Mouse (Mus musculus): ENCODE data around the gene Kcnip1. TPM values are rescaled to one million over a fixed set of nuclear protein-coding genes. Genes with fewer than 3 reads are reported as not detected.

Gene Kcnip1
- polyA plus RNA-seq, 1 experiment from 2014 or later, result 0.16 TPM

DNA sequence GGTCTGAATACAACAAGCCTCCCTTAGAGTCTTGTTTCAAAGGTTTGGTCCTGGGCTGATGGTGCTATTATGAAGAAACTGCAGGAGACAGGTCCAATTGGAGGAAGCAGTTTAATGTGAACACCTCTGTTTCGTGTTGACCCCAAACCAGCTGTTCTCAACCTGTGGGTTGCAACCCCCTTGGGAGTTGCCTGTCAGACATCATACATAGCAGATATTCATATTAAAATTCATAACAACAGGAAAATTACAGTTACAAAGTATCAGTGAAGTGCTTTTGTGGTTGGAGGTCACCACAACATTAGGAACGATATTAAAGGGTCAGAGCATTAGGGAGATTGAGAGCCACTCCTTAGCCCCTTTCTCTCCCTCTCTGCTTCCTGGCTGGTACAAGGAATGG is 91.2 kb downstream of the Kcnip1 start:
- H3K9ac ChIP-seq, result no peak overlapping the region
- no peak for ATAC-seq (ENCODE audit: insufficient read depth)
- no peaks in the 10 kb centered on the region for H3K4me1 ChIP-seq (replicated peaks)
- H3K27me3 ChIP-seq, result no peaks in the 10 kb centered on the region
- H3K9me3 ChIP-seq (replicated peaks), result no peaks in the 10 kb centered on the region
- H3K36me3 ChIP-seq (replicated peaks), result no peaks in the 10 kb centered on the region
- no peak overlapping the region for H3K27ac ChIP-seq (replicated peaks)
- H3K4me3 ChIP-seq (replicated peaks), result no peak overlapping the region
- 48% methylated on average over 2 of the region's 2 CpGs for WGBS (ENCODE audit: insufficient replicate concordance)
- no peak overlapping the region for H3K4me2 ChIP-seq

DNA sequence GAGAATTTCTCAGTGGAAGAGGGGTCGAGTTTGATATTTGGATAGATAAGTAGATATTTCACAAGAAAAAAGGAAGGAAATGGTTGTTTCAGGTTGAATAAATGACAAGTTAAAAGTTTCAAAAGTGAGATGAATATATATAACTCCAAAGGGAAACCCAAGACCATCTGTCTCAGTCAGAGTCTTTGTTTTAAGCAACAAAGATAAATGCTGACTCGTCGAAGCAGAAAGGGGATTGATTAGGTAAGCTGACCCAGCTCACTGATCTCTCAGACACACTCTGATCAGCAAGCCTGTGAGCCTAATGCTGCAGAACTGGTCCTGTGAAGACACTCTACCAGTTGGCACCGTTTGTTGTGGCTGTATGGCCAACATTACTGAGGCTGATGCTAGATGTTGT is 101.9 kb downstream of the Kcnip1 start:
- ATAC-seq (ENCODE audit: insufficient read depth), result no peak

GRCm38 (mm10) chr11:33890382-33890781 is 102.6 kb downstream of the Kcnip1 start:
- WGBS (ENCODE audit: insufficient replicate concordance), result 59% methylated on average over 2 of the region's 2 CpGs
- no peak for ATAC-seq (ENCODE audit: insufficient read depth)
- Histone ChIP-seq H3K9me3 (replicated peaks) (no peaks in the 10 kb centered on the region), H3K4me3 (replicated peaks) (no peak overlapping the region), H3K4me1 (replicated peaks) (no peaks in the 10 kb centered on the region), H3K36me3 (replicated peaks) (no peaks in the 10 kb centered on the region), H3K4me2 (no peak overlapping the region), H3K9ac (no peak overlapping the region), H3K27me3 (no peaks in the 10 kb centered on the region), H3K27ac (replicated peaks) (no peak overlapping the region)

More for the DNA sequence above, 101.9 kb downstream of the Kcnip1 start:
- H3K4me3 ChIP-seq (replicated peaks), result no peak overlapping the region
- no peaks in the 10 kb centered on the region for H3K9me3 ChIP-seq (replicated peaks)
- WGBS (ENCODE audit: insufficient replicate concordance), result 52% methylated on average over 4 of the region's 4 CpGs
- H3K27me3 ChIP-seq, result no peaks in the 10 kb centered on the region
- H3K4me1 ChIP-seq (replicated peaks), result no peaks in the 10 kb centered on the region
- H3K27ac ChIP-seq (replicated peaks), result no peak overlapping the region
- no peak overlapping the region for H3K4me2 ChIP-seq
- H3K9ac ChIP-seq, result no peak overlapping the region
- no peaks in the 10 kb centered on the region for H3K36me3 ChIP-seq (replicated peaks)

DNA sequence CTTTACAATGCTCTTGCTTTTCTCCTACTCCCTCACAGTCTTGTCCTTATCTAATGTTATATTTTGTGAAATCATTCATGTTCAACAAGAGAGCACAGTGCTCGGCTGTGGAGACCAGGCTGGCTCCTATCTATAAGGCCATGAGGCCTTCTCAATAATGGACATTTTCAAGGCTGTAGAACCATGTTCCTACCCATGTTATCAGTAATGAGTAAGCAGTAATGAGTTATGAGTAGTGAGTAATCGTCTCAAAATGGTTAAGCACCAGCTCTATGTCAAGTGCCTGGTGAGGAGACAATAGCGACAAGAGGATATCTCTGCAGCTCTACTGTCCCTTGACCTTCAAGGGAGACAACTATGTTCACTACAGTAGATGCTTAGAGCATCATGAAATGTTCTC is 105.3 kb downstream of the Kcnip1 start:
- H3K9me3 ChIP-seq (replicated peaks), result no peaks in the 10 kb centered on the region
- H3K9ac ChIP-seq, result no peak overlapping the region
- no peak for ATAC-seq (ENCODE audit: insufficient read depth)
- H3K27ac ChIP-seq (replicated peaks), result no peak overlapping the region
- H3K4me1 ChIP-seq (replicated peaks), result no peaks in the 10 kb centered on the region
- no peak overlapping the region for H3K4me2 ChIP-seq
- no peaks in the 10 kb centered on the region for H3K27me3 ChIP-seq
- no peaks in the 10 kb centered on the region for H3K36me3 ChIP-seq (replicated peaks)
- WGBS (ENCODE audit: insufficient replicate concordance), result 55% methylated on average over 3 of the region's 3 CpGs
- no peak overlapping the region for H3K4me3 ChIP-seq (replicated peaks)

- no peak overlapping the region for H3K4me2 ChIP-seq
- H3K36me3 ChIP-seq (replicated peaks), result no peaks in the 10 kb centered on the region
- H3K4me3 ChIP-seq (replicated peaks), result no peak overlapping the region
- H3K27me3 ChIP-seq, result no peaks in the 10 kb centered on the region
- 35% methylated on average over 4 of the region's 4 CpGs for whole genome bisulfite sequencing (ENCODE audit: insufficient replicate concordance)
- H3K4me1 ChIP-seq (replicated peaks), result no peaks in the 10 kb centered on the region
- no peak for ATAC-seq (ENCODE audit: insufficient read depth)
- no peak overlapping the region for H3K27ac ChIP-seq (replicated peaks)
- H3K9ac ChIP-seq, result no peak overlapping the region
- no peaks in the 10 kb centered on the region for H3K9me3 ChIP-seq (replicated peaks)
These were observed 107.0 kb downstream of the Kcnip1 start for GRCm38 (mm10) chr11:33885981-33886380.

DNA sequence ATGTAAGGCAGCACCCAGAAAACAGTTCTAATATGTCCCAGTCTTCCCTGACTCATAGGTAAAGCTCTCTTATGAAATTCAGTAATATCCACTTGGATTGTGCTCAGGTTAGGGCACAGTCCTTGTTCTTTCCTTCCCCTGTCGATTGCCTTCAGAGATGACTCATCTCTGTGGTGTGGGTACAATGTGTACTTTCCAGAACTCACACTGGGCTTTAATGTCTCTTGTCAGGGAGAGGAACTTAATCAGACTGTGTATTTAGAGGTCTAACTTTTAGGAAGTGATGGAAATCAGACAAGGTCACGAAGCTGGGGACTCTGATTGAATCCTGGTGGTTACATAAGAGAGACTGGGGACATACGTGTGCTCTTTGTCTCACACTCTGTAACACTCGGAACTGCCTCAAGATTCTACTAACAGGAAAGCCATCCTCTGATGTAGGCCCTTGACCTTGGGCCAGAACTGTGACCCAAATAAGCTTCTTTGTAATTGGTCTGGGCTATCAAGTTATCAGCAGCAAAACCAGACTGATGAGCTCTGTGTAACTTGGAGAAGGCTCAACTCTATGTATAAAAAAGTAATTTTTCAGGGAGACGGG is 110.1 kb downstream of the Kcnip1 start:
- H3K4me3 ChIP-seq (replicated peaks), result no peak overlapping the region
- H3K9ac ChIP-seq, result no peak overlapping the region
- WGBS (ENCODE audit: insufficient replicate concordance), result 41% methylated on average over 5 of the region's 5 CpGs
- no peaks in the 10 kb centered on the region for H3K9me3 ChIP-seq (replicated peaks)
- ATAC-seq (ENCODE audit: insufficient read depth), result no peak
- no peak overlapping the region for H3K4me2 ChIP-seq
- no peaks in the 10 kb centered on the region for H3K36me3 ChIP-seq (replicated peaks)
- no peaks in the 10 kb centered on the region for H3K4me1 ChIP-seq (replicated peaks)
- H3K27ac ChIP-seq (replicated peaks), result no peak overlapping the region
- H3K27me3 ChIP-seq, result no peaks in the 10 kb centered on the region

- H3K4me2 ChIP-seq, result no peak overlapping the region
- no peaks in the 10 kb centered on the region for H3K36me3 ChIP-seq (replicated peaks)
- H3K27ac ChIP-seq (replicated peaks), result no peak overlapping the region
- peaks cover 25% of the 10 kb centered on the region for H3K4me1 ChIP-seq (replicated peaks)
- no peak for ATAC-seq (ENCODE audit: insufficient read depth)
- H3K9me3 ChIP-seq (replicated peaks), result no peaks in the 10 kb centered on the region
- no peak overlapping the region for H3K4me3 ChIP-seq (replicated peaks)
- H3K9ac ChIP-seq, result no peak overlapping the region
- H3K27me3 ChIP-seq, result no peaks in the 10 kb centered on the region
These were observed 118.0 kb downstream of the Kcnip1 start for GRCm38 (mm10) chr11:33874925-33875324.

DNA sequence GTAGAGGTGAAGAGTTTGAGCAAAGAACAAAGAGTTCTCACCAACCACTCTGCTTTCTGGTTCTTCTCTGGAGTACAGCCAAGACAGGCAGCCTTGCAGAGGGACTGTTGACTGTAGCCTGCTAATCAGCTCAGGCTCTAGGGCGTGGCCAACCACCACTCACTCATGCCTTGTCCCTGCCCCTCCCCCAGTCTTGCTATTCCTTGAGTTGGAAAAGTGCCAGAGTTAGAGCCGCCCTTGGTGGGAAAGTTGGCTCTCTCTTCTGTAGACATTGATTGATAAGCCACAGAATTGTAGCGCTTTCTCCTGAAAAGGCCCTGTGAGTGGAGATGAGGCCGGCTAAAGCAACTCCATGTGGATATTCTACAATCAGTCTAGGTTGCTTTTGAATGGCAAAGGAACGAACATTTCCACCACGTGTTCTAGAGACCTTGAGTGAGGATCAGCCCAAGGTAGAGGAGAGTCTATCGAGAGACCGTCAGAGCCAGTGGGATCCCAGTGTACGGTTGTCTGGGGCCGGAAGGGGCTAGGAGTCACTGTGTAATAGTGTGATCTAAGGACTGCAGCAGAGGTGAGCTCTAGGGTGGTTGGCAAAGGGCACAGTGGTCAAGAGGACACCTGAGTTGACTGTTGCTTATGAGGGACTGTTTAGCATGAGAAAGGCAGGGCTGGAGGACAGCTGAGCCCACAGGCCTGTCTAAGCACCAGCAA is 119.7 kb downstream of the Kcnip1 start:
- Histone ChIP-seq H3K9ac (no peak overlapping the region), H3K4me2 (peak overlapping the region; percentile 23), H3K4me1 (replicated peaks) (peaks cover 25% of the 10 kb centered on the region), H3K27ac (replicated peaks) (no peak overlapping the region), H3K9me3 (replicated peaks) (no peaks in the 10 kb centered on the region), H3K4me3 (replicated peaks) (no peak overlapping the region), H3K27me3 (peaks cover 6% of the 10 kb centered on the region; the same call in 1 of the 2 replicates), H3K36me3 (replicated peaks) (no peaks in the 10 kb centered on the region)
- WGBS (ENCODE audit: insufficient replicate concordance), result 43% methylated on average over 10 of the region's 10 CpGs
- ATAC-seq (ENCODE audit: insufficient read depth), result peak; percentile 79

DNA sequence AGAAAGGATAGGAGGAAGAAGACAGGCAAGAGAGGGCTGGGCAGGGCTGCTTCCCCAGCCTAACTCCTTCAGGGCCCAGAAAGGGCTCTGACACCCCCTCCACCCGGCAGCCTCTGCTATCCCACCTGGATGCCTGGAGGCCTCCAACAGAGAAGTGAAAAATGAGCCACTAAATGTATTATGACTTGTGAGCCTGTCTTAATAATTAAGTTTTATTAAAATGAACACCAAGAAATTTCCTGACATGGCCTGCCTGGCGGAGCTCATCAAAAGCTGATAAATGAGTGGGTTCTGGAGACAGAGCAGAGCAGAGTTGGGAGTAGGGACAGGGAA is 120.3 kb downstream of the Kcnip1 start:
- Histone ChIP-seq H3K27me3 (peaks cover 6% of the 10 kb centered on the region; the same call in 1 of the 2 replicates), H3K9ac (no peak overlapping the region), H3K27ac (replicated peaks) (no peak overlapping the region), H3K9me3 (replicated peaks) (no peaks in the 10 kb centered on the region), H3K36me3 (replicated peaks) (no peaks in the 10 kb centered on the region), H3K4me1 (replicated peaks) (peaks cover 25% of the 10 kb centered on the region), H3K4me3 (replicated peaks) (no peak overlapping the region), H3K4me2 (peak overlapping the region; percentile 23)
- ATAC-seq (ENCODE audit: insufficient read depth), result no peak
- 73% methylated on average over 2 of the region's 2 CpGs for WGBS (ENCODE audit: insufficient replicate concordance)

GRCm38 (mm10) chr11:33871998-33872715 is 120.8 kb downstream of the Kcnip1 start:
- Histone ChIP-seq H3K9ac (no peak overlapping the region), H3K4me3 (replicated peaks) (no peak overlapping the region), H3K27me3 (peaks cover 6% of the 10 kb centered on the region; the same call in 1 of the 2 replicates), H3K4me1 (replicated peaks) (peaks cover 25% of the 10 kb centered on the region), H3K27ac (replicated peaks) (no peak overlapping the region), H3K9me3 (replicated peaks) (no peaks in the 10 kb centered on the region), H3K4me2 (peak overlapping the region; percentile 23; the same call in 1 of the 2 replicates), H3K36me3 (replicated peaks) (no peaks in the 10 kb centered on the region)
- WGBS (ENCODE audit: insufficient replicate concordance), result 49% methylated on average over 9 of the region's 9 CpGs
- peak; percentile 68 for ATAC-seq (ENCODE audit: insufficient read depth)

DNA sequence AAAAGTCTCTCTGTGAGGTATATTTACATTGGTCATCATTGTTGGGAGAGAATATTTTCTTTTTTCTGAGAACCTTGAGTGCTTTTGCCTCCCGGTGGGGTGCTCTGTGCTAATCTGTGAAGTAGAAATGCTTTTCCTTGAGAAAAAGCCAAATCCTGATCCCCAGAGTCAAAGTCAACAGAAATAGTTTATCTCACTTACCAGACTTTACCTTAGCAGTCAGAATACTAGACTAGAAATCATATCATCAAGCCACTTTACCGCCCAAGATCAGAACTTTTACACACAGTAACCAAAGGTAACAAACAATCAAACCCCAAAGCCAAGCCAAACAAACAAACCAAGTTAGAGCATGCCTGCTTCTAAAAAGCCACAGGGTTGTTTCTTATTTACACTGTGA is 122.7 kb downstream of the Kcnip1 start:
- ATAC-seq (ENCODE audit: insufficient read depth), result no peak
- H3K9ac ChIP-seq, result no peak overlapping the region
- H3K36me3 ChIP-seq (replicated peaks), result no peaks in the 10 kb centered on the region
- no peak overlapping the region for H3K27ac ChIP-seq (replicated peaks)
- H3K4me3 ChIP-seq (replicated peaks), result no peak overlapping the region
- peaks cover 6% of the 10 kb centered on the region; the same call in 1 of the 2 replicates for H3K27me3 ChIP-seq
- peaks cover 25% of the 10 kb centered on the region for H3K4me1 ChIP-seq (replicated peaks)
- no peak overlapping the region for H3K4me2 ChIP-seq
- 52% methylated on average over 2 of the region's 2 CpGs for WGBS (ENCODE audit: insufficient replicate concordance)
- H3K9me3 ChIP-seq (replicated peaks), result no peaks in the 10 kb centered on the region

Data from liver, embryonic 15.5 days (tissue).